Mouse (Mus musculus): Measurements from ENCODE around the gene 9230102O04Rik.
A peak's percentile ranks its signal among the peaks of the same experiment; 100 is the strongest.

Gene 9230102O04Rik

GRCm38 (mm10) chr2:9888913-9889650 is at the start of gene 9230102O04Rik:
Gene 9230102O04Rik (minus strand): TSS chr2:9889540.
- no peak for DNase-seq (ENCODE audit: low spot score in 2 of 2)

- DNase-seq (ENCODE audit: low spot score in 2 of 2): no peak
Measured at GRCm38 (mm10) chr2:9935965-9936364, 46.6 kb upstream of the 9230102O04Rik start.

GRCm38 (mm10) chr2:9926905-9927283 is 37.6 kb upstream of the 9230102O04Rik start:
- no peak for DNase-seq (ENCODE audit: low spot score in 2 of 2)

- DNase-seq (ENCODE audit: low spot score in 2 of 2): no peak
Measured at GRCm38 (mm10) chr2:9926194-9926904, 37.0 kb upstream of the 9230102O04Rik start.

- peak in 1 of 2 experiments; percentile 55 for DNase-seq (ENCODE audit: low spot score in 2 of 2)
Measured at GRCm38 (mm10) chr2:9918691-9919471, 29.5 kb upstream of the 9230102O04Rik start.

- no peak for DNase-seq (ENCODE audit: low spot score in 2 of 2)
Measured at GRCm38 (mm10) chr2:9917602-9918001, 28.3 kb upstream of the 9230102O04Rik start.

GRCm38 (mm10) chr2:9905995-9906394 is 16.7 kb upstream of the 9230102O04Rik start:
- no peak for DNase-seq (ENCODE audit: low spot score in 2 of 2)

- no peak for DNase-seq (ENCODE audit: low spot score in 2 of 2)
Measured at GRCm38 (mm10) chr2:9903854-9904560, 14.7 kb upstream of the 9230102O04Rik start.

- DNase-seq (ENCODE audit: low spot score in 2 of 2): no peak
Measured at GRCm38 (mm10) chr2:9897846-9898245, 8.5 kb upstream of the 9230102O04Rik start.

GRCm38 (mm10) chr2:9896097-9896770 is 6.9 kb upstream of the 9230102O04Rik start:
- DNase-seq (ENCODE audit: low spot score in 2 of 2): no peak

GRCm38 (mm10) chr2:9894836-9895593 is 5.7 kb upstream of the 9230102O04Rik start:
- DNase-seq (ENCODE audit: low spot score in 2 of 2): no peak

- no peak for DNase-seq (ENCODE audit: low spot score in 2 of 2)
Measured at GRCm38 (mm10) chr2:9893272-9893953, 4.1 kb upstream of the 9230102O04Rik start.

GRCm38 (mm10) chr2:9892541-9892940 is 3.2 kb upstream of the 9230102O04Rik start:
- no peak for DNase-seq (ENCODE audit: low spot score in 2 of 2)

- DNase-seq (ENCODE audit: low spot score in 2 of 2): no peak
Measured at GRCm38 (mm10) chr2:9890906-9891305, 1.6 kb upstream of the 9230102O04Rik start.

- DNase-seq (ENCODE audit: low spot score in 2 of 2): no peak
Measured at GRCm38 (mm10) chr2:9890251-9890650, 911 bp upstream of the 9230102O04Rik start.

- DNase-seq (ENCODE audit: low spot score in 2 of 2): no peak
Measured at GRCm38 (mm10) chr2:9889651-9890183, 377 bp upstream of the 9230102O04Rik start, which contains the start of gene Gata3. Gene Gata3 (minus strand): TSS chr2:9890034.

GRCm38 (mm10) chr2:9887636-9888035 is 1.7 kb downstream of the 9230102O04Rik start:
- DNase-seq (ENCODE audit: low spot score in 2 of 2): no peak

GRCm38 (mm10) chr2:9886921-9887610 is 2.3 kb downstream of the 9230102O04Rik start:
- no peak for DNase-seq (ENCODE audit: low spot score in 2 of 2)

GRCm38 (mm10) chr2:9886031-9886430 is 3.3 kb downstream of the 9230102O04Rik start:
- no peak for DNase-seq (ENCODE audit: low spot score in 2 of 2)

Measured in urinary bladder, adult 18-20 months (tissue).